Mouse (Mus musculus) cerebellum, postnatal 10 days (tissue): Measurements from ENCODE around the gene Rab3gap1.

Source experiments
- DNase-seq, 2 experiments: peaks; one replicate each; pipeline ENCODE4 v3.0.0; 2021; ENCODE audit warnings: mixed read lengths in 2 of 2

Gene Rab3gap1

GRCm38 (mm10) chr1:127868300-127869261 lies at the start of gene Rab3gap1:
Gene Rab3gap1 (plus strand): TSS chr1:127868773.
- DNase-seq = peak; percentile 95 to 97

- DNase-seq = peak; percentile 33 to 59
Observed at GRCm38 (mm10) chr1:127827325-127827724, 41.2 kb upstream of the Rab3gap1 start.

- no peak for DNase-seq
Observed at GRCm38 (mm10) chr1:127830215-127830921, 38.2 kb upstream of the Rab3gap1 start.

DNA sequence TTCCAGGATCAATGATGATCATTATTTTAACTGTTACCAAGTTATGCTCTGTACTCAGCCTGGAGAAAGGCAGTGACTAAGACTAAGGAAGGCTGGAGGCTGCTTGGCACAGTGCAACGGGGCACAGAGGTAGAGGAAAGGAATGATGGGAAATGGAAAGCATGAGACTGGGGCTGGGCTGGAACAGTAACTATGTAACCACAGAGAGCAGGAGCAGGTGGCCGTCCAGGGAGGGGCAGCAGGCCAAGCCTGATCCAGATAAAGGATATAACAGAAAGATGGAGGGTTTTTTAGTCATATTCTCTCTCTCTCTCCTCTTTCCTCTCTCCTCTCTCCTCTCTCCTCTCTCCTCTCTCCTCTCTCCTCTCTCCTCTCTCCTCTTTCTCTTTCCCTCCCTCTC lies 34.9 kb upstream of the Rab3gap1 start:
- peak; percentile 12 to 23 for DNase-seq

- no peak for DNase-seq
Observed at GRCm38 (mm10) chr1:127834202-127834601, 34.4 kb upstream of the Rab3gap1 start.

DNA sequence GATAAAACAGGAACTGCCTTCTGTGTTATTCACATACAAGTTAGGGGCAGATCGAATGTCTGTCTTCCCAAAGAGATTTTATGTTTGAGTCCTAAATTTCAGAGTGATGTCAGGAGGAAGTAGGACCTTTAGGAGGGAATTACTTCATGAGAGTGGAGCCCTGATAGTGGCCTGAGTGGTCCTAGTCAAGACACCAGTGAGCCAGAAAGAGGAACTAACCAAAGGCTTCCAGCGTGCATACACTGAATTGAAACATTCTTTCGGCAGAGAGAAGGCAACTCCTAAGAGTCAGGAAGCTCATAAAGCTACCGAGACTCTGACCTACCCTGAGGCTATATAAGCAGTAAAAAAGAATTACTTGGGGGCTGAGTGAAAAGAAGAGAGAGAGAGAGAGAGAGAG lies 32.0 kb upstream of the Rab3gap1 start:
- no peak for DNase-seq

- DNase-seq = no peak
Observed at GRCm38 (mm10) chr1:127838602-127839001, 30.0 kb upstream of the Rab3gap1 start.

GRCm38 (mm10) chr1:127845472-127845871 lies 23.1 kb upstream of the Rab3gap1 start:
- no peak for DNase-seq

DNA sequence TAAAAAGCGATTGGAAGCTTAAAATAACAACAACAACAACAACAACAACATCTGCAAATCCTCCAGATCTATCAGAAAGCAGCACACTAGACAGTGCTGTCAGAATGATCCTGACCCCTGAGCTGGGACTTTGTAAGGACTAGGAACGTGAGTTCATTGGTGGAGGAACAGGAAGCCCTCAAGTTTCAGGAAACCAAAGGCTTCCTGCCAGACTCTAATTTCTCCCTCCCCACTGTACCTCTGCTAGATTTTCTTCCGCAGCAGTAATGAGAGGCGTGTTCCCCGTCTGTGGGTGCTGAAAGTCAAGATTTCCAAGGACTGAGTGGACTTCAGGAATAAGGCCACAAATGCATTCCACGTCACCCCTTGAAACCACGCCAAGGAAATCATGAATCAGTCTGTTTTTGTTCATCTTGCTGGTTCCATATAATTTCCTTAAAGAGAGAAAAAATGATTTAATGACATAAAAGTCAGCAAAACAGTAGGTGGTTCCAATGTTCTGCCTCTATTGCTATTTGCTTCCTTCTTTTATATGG lies 18.4 kb upstream of the Rab3gap1 start:
- no peak for DNase-seq

DNA sequence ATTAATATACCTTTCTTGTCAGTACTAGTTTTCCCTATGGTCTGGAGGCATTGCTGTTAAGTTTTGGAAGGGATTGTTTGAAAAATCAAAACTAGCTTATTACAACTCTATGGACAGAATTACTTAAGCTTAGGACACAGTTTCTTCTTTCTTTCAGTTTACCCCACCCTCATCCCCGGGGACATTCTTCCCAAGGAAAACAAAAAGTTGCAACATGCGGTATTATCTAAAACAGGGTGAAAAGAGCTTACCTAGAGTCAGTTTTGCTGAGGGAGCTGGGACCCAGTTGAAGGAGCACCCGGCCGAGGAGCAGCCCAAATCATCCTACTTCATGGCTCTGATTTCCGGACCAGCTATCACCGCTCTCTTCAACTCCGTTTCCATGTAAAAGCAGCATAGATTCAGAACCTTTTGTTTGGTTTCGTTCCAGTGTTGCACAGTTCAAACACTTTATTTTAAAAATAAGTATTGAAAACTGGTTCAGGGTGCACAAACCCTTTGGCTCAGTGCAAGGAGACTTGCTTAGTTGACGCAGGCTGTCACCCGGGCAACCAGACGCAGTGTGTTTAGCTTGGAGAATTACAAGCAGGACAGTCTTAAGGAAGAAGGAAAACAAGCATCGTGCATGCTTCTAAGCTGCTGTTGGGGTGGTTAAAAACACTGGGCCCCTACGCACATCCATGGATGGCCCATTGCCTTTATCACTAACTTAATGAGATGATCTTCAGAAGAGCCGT lies 13.9 kb upstream of the Rab3gap1 start, which contains the start of gene Map3k19:
Gene Map3k19 (minus strand): TSS at position 546 of the 737 bp plus-strand sequence.
- peak; percentile 8 to 15 for DNase-seq

DNA sequence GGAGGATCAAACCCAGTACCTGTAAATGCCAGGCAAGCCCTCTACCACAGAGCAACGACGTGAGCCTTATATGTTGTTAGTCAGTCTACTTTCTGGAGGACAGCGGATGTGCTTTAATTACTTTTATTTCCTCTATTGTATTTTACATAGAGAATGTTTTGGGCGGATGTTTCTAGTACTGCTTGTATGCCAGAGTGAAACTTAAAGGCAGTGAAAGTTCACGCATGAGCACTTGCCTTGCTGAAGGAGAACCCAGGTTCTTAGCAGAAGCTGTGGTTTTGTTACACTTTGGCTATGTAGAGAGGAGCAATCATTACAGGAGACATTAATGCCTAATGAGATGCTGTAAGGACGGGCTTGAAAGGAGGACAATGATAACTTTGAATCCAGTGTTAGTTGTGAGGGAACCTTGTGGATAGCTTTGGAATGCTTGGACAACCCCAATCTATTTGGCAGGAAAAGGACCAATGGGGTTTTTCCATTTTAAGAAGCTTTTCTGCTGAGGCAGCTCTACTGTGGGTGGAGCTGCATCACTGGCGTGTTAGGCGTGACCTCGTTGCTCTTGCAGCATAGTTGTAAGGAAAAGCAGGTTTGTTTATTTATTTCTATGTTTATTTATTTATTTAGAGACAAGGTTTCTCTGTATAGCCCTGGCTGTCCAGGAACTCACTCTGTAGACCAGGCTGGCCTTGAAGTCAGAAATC lies 9.5 kb upstream of the Rab3gap1 start:
- DNase-seq = no peak

GRCm38 (mm10) chr1:127859799-127860400 lies 8.7 kb upstream of the Rab3gap1 start:
- DNase-seq = no peak

DNA sequence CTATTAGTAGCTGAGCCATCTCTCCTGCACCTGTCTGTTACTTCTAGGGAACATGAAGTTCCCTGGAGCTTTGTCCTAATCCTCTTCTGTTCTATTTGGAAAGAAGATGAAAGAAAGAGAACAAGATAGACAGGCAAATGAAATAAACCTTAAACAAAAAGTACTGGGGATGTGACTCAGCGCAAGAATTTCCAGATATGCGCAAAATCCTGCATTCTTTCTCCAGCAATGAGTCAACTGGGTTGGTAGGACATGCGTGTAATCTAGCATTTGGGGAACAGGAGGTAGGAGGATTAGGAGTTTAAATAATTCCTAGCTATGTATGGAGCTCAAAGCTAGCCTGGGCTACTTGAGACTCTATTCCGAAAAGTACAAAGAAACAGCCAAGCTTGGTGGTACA lies 8.1 kb upstream of the Rab3gap1 start:
- no peak for DNase-seq

GRCm38 (mm10) chr1:127861900-127862299 lies 6.7 kb upstream of the Rab3gap1 start:
- no peak for DNase-seq

DNA sequence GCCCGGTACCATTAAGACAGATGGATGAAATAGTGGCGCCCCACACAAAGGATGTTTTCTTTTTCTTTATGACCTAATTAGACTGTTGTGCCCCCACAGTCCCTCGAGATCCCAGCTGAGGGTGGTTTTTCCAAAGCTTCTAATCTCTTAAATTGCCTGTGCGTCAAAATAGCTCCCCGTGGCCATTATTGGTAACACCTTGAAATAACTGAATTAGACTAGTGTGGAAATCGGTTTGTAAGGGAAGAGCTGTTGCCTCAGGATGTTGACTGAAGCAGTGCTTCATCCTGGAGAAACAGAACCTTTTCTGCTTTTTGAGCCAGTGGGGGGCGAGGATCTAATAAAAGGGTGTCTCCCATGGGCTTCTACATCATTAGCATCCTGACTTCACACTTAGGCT lies 4.8 kb upstream of the Rab3gap1 start:
- no peak for DNase-seq

DNA sequence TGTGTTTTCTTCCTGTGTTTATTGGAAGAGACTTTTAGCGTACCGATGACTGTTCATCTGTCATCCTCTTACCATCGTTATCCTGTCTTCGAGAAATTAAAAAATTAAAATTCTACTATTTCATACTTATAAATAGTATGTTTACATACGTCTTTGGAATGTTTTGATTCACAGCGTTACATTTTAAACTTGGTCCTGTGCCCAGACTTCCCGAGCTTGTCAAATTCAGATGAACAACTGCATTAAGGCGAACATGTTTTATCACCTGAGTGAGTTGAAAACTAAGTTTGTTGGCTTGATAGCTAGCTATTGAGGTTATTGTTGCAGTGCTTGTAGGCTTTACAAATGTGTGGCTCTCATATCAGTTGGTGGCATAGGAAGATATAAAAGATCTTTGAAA lies 703 bp downstream of the Rab3gap1 start:
- peak in 1 of 2 experiments; percentile 11 for DNase-seq

DNA sequence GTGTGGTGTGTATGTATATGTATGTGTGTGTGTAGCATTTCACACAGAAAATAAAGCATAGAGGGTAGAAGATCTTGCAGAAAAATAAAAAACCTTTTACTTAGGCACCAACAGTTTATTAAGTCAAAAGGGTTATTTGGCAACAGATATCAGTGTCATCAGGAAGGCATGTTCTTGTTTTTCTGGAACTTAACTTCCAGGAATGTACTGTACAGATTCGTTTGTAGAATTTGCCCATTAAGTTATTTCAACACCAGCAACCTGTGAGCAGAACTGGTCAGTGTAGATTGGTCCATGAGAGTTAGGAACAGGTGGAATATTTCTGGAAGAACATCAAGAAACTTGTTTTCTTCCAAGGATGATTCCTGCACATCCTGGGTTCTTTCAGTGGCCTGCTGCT lies 30.8 kb downstream of the Rab3gap1 start:
- DNase-seq = no peak

GRCm38 (mm10) chr1:127904774-127905385 lies 36.3 kb downstream of the Rab3gap1 start:
- DNase-seq = no peak

GRCm38 (mm10) chr1:127913116-127913515 lies 44.5 kb downstream of the Rab3gap1 start:
- DNase-seq = no peak

DNA sequence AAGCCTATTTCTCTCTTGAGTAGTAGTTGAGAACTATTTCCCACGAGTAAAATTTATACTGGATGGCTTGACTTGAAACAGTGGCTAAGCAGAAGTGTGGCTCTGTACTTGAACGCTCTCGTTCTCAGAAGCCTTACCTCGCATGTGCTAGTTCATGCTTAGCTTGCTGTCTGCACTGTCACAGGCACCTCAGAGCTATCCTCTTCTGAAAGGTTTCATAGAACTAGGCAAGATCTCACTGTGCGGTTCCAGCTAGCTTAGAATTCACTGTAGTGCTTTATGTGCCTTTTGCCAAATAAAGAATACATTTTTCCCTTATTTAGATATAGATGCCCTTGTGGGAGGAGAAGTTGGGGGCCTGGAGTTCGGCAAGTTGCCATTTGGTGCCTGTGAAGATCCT lies 46.7 kb downstream of the Rab3gap1 start:
- no peak for DNase-seq

DNA sequence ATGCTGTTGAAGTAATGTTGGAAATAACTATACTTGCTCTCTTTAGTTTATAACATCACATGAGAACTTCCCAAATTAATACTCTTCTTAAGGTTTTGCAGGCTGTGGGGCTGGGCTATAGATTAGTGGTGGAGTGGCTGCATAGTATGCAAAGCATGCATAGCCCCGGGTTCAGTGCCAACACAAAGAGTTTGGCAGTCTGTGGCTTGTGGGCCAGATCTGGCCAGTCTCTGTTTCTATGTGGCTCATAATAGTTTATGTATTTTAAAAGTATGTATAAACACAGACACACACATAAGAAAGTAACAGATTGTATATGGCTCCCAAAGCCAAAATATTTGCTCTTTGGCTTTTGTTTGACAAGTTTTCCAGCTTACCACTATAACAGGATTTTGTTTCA lies 47.2 kb downstream of the Rab3gap1 start:
- DNase-seq = no peak
